Mouse (Mus musculus): ENCODE measurements at regions not wholly inside any gene's neighbourhood (a gene's known extent, or its start where the extent isn't known, plus 50 kb on each side); places are given as distances from the start of the nearest gene placed in this dataset.
A peak's percentile ranks its signal among the peaks of the same experiment; 100 is the strongest.

DNA sequence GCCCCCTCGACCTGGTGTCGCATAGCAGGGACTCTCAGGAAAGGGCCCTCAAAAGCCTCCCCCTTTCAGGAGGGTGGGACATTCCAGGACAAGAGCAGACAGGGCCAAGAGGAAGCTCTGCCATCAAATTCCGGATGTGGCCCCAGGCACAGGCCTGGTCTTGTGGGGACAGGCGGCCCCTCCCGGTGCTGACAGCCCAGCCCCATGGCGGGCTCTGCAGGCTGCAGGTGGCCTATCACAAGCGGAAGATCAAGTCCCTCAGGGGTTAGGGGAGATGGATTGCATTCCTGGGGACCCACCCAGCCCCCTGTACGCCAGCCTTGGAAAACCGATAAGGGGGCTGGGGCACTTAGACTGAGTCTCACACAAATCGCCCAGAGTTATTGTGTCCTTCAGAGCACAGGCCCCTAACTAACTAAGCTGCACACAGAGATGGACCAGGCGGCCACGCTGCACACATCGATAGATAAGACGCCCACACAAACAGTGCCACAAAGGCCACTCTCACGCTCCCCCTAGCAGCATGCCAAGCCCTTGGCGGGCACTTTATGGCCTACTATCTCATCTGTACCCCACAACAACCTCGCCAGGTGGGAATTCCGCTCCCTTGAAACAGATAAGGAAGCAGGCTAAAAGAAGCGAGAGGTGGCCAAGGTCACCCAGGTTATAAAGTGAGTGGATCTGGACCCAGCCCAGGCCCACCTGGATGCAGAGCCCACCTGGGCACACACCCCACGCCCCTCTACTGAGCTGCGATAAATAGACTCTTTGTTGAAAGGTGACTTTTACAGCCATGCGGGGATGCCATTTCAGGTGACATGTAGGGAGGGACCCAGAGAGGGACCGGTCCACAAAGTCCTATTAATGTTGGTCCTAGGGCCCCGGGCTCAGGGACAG is 55.5 kb downstream of the Gm5294 start:
- no peak overlapping the region for H3K9ac ChIP-seq (replicated peaks; ENCODE audit: low read depth, low read length)
- H3K27ac ChIP-seq (ENCODE audit: low read length): peak overlapping the region; percentile 33; the same call in 1 of the 2 replicates
- ATAC-seq (ENCODE audit: insufficient number of reproducible peaks, insufficient read depth, low FRiP score, low read depth): peak; percentile 43; the same call in 1 of the 2 replicates

DNA sequence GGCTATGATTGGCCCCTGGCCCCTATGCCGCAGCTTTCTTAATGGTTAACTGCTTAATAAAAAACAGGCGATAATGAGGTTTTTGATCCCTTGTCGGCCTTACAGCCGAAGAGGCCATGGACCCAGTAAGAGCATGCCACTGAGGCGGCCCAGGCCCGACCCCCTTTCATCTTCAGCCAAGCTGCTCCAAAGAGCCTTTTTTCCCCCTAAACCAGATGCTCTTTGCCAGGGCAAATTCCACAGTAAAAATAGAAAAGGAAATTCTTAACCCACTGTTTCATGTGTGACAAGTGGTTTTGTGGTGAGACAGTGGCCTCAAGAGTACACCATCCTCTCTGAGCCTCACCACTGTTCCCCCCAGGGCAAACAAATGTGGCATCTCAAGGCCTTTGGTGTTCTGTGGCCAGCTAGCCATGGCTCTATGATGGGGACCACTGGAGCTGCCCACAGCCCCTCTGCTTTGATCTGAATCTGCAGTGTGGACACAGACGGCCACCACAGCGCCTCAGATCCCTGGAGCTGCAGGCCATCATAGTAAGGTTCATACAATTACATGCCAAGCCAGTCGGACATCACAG is 61.9 kb downstream of the Gm5294 start:
- H3K4me1 ChIP-seq (ENCODE audit: control insufficient read depth, insufficient read depth, low read length): no peaks in the 10 kb centered on the region
- no peaks in the 10 kb centered on the region for H3K9me3 ChIP-seq (ENCODE audit: control insufficient read depth, low read depth, low read length)
- no peak overlapping the region for H3K4me3 ChIP-seq (ENCODE audit: low read depth, low read length)
- 67% methylated on average over 9 of the region's 9 CpGs for WGBS
- H3K36me3 ChIP-seq (ENCODE audit: control insufficient read depth, insufficient read depth, low read length): no peaks in the 10 kb centered on the region
- no peak overlapping the region for H3K4me2 ChIP-seq (replicated peaks; ENCODE audit: low read depth, low read length)
- H3K27me3 ChIP-seq (ENCODE audit: control insufficient read depth, insufficient read depth, low read length): no peaks in the 10 kb centered on the region
- H3K9ac ChIP-seq (replicated peaks; ENCODE audit: low read depth, low read length): no peak overlapping the region
- H3K27ac ChIP-seq (ENCODE audit: low read length): no peak overlapping the region
- ATAC-seq (ENCODE audit: insufficient number of reproducible peaks, insufficient read depth, low FRiP score, low read depth): no peak

More for the DNA sequence above, 55.5 kb downstream of the Gm5294 start:
- Histone ChIP-seq H3K4me3 (ENCODE audit: low read depth, low read length) (no peak overlapping the region), H3K9me3 (ENCODE audit: control insufficient read depth, low read depth, low read length) (no peaks in the 10 kb centered on the region), H3K4me2 (replicated peaks; ENCODE audit: low read depth, low read length) (no peak overlapping the region), H3K27me3 (ENCODE audit: control insufficient read depth, insufficient read depth, low read length) (no peaks in the 10 kb centered on the region), H3K36me3 (ENCODE audit: control insufficient read depth, insufficient read depth, low read length) (no peaks in the 10 kb centered on the region), H3K4me1 (ENCODE audit: control insufficient read depth, insufficient read depth, low read length) (no peaks in the 10 kb centered on the region)
- WGBS: 54% methylated on average over 24 of the region's 24 CpGs

DNA sequence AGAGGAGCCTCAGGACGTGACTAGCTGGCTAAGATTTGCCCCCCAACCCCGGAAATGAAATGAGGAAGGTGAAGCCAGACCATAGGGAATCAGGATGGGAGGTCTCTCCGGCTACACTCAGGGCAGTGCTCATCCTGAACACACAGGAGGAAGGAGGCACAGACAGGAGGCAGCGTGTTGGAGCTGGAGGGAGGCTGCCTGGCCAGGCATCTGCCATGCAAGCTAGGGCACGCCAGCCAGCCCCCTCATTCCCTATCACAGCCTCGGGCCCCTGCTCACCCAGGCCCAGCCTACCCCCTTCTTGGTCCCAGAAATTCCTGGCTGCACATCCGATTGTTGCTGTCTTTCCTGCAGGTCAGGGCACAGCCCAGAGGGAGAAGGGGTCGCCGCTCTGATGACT is 63.7 kb downstream of the Gm5294 start:
- no peaks in the 10 kb centered on the region for H3K36me3 ChIP-seq (ENCODE audit: control insufficient read depth, insufficient read depth, low read length)
- H3K9me3 ChIP-seq (ENCODE audit: control insufficient read depth, low read depth, low read length): no peaks in the 10 kb centered on the region
- ATAC-seq (ENCODE audit: insufficient number of reproducible peaks, insufficient read depth, low FRiP score, low read depth): no peak
- H3K4me2 ChIP-seq (replicated peaks; ENCODE audit: low read depth, low read length): no peak overlapping the region
- WGBS: 67% methylated on average over 9 of the region's 9 CpGs
- no peaks in the 10 kb centered on the region for H3K4me1 ChIP-seq (ENCODE audit: control insufficient read depth, insufficient read depth, low read length)
- no peak overlapping the region for H3K27ac ChIP-seq (ENCODE audit: low read length)
- H3K4me3 ChIP-seq (ENCODE audit: low read depth, low read length): no peak overlapping the region
- H3K9ac ChIP-seq (replicated peaks; ENCODE audit: low read depth, low read length): no peak overlapping the region
- H3K27me3 ChIP-seq (ENCODE audit: control insufficient read depth, insufficient read depth, low read length): no peaks in the 10 kb centered on the region

DNA sequence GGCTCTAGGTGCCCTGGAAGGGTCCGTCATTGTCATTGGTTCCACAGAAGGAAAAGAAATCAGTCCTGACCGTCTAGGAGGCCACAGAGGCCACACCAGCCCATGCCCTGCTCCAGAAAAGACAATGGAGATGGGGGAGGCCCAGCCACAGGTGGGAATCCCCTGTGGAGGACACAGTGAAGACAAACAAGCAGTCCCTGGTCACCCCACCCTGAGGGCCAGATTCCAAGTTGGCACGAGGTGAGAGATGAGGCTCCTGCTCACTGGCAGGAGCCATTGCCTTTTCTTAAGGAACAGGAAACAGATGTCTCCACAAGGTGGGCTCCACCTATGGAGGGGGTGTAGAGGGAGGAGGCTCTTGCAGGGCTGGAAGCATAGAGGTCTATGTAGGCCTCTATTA is 66.0 kb downstream of the Gm5294 start:
- no peaks in the 10 kb centered on the region for H3K27me3 ChIP-seq (ENCODE audit: control insufficient read depth, insufficient read depth, low read length)
- no peak overlapping the region for H3K9ac ChIP-seq (replicated peaks; ENCODE audit: low read depth, low read length)
- H3K9me3 ChIP-seq (ENCODE audit: control insufficient read depth, low read depth, low read length): no peaks in the 10 kb centered on the region
- H3K4me2 ChIP-seq (replicated peaks; ENCODE audit: low read depth, low read length): no peak overlapping the region
- no peak overlapping the region for H3K4me3 ChIP-seq (ENCODE audit: low read depth, low read length)
- 69% methylated on average over 3 of the region's 3 CpGs for WGBS
- H3K27ac ChIP-seq (ENCODE audit: low read length): no peak overlapping the region
- H3K4me1 ChIP-seq (ENCODE audit: control insufficient read depth, insufficient read depth, low read length): peaks cover 5% of the 10 kb centered on the region; the same call in 1 of the 2 replicates
- H3K36me3 ChIP-seq (ENCODE audit: control insufficient read depth, insufficient read depth, low read length): no peaks in the 10 kb centered on the region
- no peak for ATAC-seq (ENCODE audit: insufficient number of reproducible peaks, insufficient read depth, low FRiP score, low read depth)

DNA sequence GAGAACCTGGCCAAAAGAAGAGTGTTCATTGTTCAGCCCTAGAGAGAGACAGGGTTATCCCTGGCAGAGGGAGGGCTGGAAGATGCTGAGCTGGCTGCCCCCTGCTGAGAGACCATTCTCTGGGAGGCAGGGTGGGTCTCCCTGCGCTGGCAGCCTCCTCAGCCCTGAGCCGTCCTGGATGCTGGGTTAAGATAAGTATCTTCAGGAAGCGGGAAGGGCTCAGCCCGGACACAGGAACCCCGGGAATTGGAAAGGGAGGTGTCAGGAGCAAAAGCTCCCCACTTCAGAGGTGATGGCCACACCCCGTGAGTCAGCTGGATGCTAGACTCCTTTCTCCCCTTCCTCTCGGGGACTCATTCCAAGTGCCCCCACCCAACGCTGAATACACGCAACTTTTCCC is 68.9 kb downstream of the Gm5294 start:
- no peaks in the 10 kb centered on the region for H3K36me3 ChIP-seq (ENCODE audit: control insufficient read depth, insufficient read depth, low read length)
- no peak overlapping the region for H3K9ac ChIP-seq (replicated peaks; ENCODE audit: low read depth, low read length)
- H3K27ac ChIP-seq (ENCODE audit: low read length): no peak overlapping the region
- H3K4me2 ChIP-seq (replicated peaks; ENCODE audit: low read depth, low read length): no peak overlapping the region
- H3K4me1 ChIP-seq (ENCODE audit: control insufficient read depth, insufficient read depth, low read length): peaks cover 6% of the 10 kb centered on the region; the same call in 1 of the 2 replicates
- no peaks in the 10 kb centered on the region for H3K9me3 ChIP-seq (ENCODE audit: control insufficient read depth, low read depth, low read length)
- WGBS: 63% methylated on average over 9 of the region's 9 CpGs
- H3K4me3 ChIP-seq (ENCODE audit: low read depth, low read length): no peak overlapping the region
- no peak for ATAC-seq (ENCODE audit: insufficient number of reproducible peaks, insufficient read depth, low FRiP score, low read depth)
- no peaks in the 10 kb centered on the region for H3K27me3 ChIP-seq (ENCODE audit: control insufficient read depth, insufficient read depth, low read length)

DNA sequence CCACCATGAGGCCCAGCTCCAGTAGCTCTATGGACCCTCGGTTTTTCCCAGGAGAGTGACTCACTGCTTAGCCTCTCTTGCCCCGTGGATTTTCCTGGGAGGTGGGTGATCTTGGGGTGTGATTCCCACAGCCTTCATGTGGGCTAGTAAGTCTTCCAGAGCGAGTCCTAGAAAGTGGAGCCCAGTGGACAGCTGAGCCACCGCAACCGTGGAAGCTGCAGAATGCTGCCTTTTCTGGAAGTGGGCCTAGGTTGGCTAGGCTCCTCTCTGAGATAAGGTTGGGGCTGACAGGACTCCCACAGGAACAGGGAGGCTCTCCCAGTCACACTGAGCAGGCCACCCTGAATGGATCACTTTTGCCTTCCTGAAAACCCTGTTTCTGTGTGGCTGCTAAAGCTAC is 69.9 kb downstream of the Gm5294 start:
- H3K36me3 ChIP-seq (ENCODE audit: control insufficient read depth, insufficient read depth, low read length): no peaks in the 10 kb centered on the region
- 78% methylated on average over 5 of the region's 5 CpGs for WGBS
- H3K9ac ChIP-seq (replicated peaks; ENCODE audit: low read depth, low read length): no peak overlapping the region
- H3K4me1 ChIP-seq (ENCODE audit: control insufficient read depth, insufficient read depth, low read length): peaks cover 6% of the 10 kb centered on the region; the same call in 1 of the 2 replicates
- H3K27ac ChIP-seq (ENCODE audit: low read length): no peak overlapping the region
- no peak overlapping the region for H3K4me2 ChIP-seq (replicated peaks; ENCODE audit: low read depth, low read length)
- H3K9me3 ChIP-seq (ENCODE audit: control insufficient read depth, low read depth, low read length): no peaks in the 10 kb centered on the region
- ATAC-seq (ENCODE audit: insufficient number of reproducible peaks, insufficient read depth, low FRiP score, low read depth): no peak
- H3K27me3 ChIP-seq (ENCODE audit: control insufficient read depth, insufficient read depth, low read length): no peaks in the 10 kb centered on the region
- H3K4me3 ChIP-seq (ENCODE audit: low read depth, low read length): no peak overlapping the region

DNA sequence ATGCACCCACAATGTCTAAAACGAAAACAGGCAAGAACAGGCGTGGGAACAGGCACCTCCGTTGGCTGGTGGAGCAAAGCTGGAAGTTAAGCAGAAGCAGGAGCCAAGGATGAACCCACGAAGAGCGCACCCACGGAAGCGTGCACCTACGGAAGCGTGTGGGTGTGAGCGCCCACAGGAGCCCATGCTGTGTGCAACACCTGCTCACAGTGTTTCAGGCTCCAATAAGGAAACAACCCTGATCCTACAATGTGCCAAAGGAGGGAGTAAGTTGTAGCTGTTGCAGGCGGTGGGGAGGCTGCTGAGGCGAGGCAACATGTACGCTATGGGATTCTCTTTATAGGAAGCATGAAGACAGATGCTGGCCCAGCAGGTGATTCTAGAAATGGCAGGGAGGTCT is 74.6 kb downstream of the Gm5294 start:
- WGBS: 91% methylated on average over 13 of the region's 13 CpGs
- no peak overlapping the region for H3K27ac ChIP-seq (ENCODE audit: low read length)
- no peak overlapping the region for H3K4me3 ChIP-seq (ENCODE audit: low read depth, low read length)
- no peak overlapping the region for H3K9ac ChIP-seq (replicated peaks; ENCODE audit: low read depth, low read length)
- H3K9me3 ChIP-seq (ENCODE audit: control insufficient read depth, low read depth, low read length): no peaks in the 10 kb centered on the region
- no peak overlapping the region for H3K4me2 ChIP-seq (replicated peaks; ENCODE audit: low read depth, low read length)
- no peak for ATAC-seq (ENCODE audit: insufficient number of reproducible peaks, insufficient read depth, low FRiP score, low read depth)
- H3K27me3 ChIP-seq (ENCODE audit: control insufficient read depth, insufficient read depth, low read length): no peaks in the 10 kb centered on the region
- H3K4me1 ChIP-seq (ENCODE audit: control insufficient read depth, insufficient read depth, low read length): peaks cover 12% of the 10 kb centered on the region; the same call in 1 of the 2 replicates
- H3K36me3 ChIP-seq (ENCODE audit: control insufficient read depth, insufficient read depth, low read length): no peaks in the 10 kb centered on the region

DNA sequence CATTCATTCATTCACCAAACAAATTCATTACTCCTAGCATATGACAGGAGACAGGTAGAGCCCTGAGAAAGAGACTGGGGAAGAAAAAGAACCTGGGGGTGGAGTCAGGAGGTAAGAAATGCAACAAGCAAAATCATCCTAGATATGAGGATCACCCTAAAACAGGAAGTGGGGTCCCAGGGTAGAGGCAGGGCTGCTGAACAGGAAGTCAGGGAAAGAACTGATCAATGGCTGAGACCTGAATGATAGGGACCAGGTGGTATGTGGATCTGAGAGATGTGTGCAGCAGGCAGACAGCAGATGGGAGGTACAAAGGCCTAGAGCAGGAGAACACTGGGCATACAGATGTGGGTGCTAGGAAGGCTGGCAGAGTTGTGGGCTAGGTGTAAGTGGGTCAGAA is 77.4 kb downstream of the Gm5294 start:
- Histone ChIP-seq H3K27me3 (ENCODE audit: control insufficient read depth, insufficient read depth, low read length) (no peaks in the 10 kb centered on the region), H3K9ac (replicated peaks; ENCODE audit: low read depth, low read length) (no peak overlapping the region), H3K4me3 (ENCODE audit: low read depth, low read length) (no peak overlapping the region), H3K9me3 (ENCODE audit: control insufficient read depth, low read depth, low read length) (no peaks in the 10 kb centered on the region), H3K4me1 (ENCODE audit: control insufficient read depth, insufficient read depth, low read length) (peaks cover 6% of the 10 kb centered on the region; the same call in 1 of the 2 replicates), H3K36me3 (ENCODE audit: control insufficient read depth, insufficient read depth, low read length) (no peaks in the 10 kb centered on the region), H3K4me2 (replicated peaks; ENCODE audit: low read depth, low read length) (no peak overlapping the region), H3K27ac (ENCODE audit: low read length) (no peak overlapping the region)
- no peak for ATAC-seq (ENCODE audit: insufficient number of reproducible peaks, insufficient read depth, low FRiP score, low read depth)

All from stomach, embryonic 14.5 days (tissue).